Mouse (Mus musculus): ENCODE data around the gene 9930022D16Rik.

GRCm38 (mm10) chr11:109420567-109420962 is 6.8 kb downstream of the 9930022D16Rik start:
- TF ChIP-seq CTCF (IDR thresholded peaks at IDR 0.05; ENCODE audit: control insufficient read depth, insufficient read depth, low read length) (no peak), POLR2A (IDR thresholded peaks at IDR 0.05; ENCODE audit: borderline replicate concordance, control insufficient read depth, low read depth, low read length) (no peak)

Data from bone marrow, adult 2 months (tissue).